Mouse (Mus musculus) liver, embryonic 16.5 days (tissue): ENCODE data around the gene Traf7. TPM values are rescaled to one million over a fixed set of nuclear protein-coding genes. Genes with fewer than 3 reads are reported as not detected.

Experiments
- ATAC-seq: fragments of 200-750 bp; cut with Nextera tagmentation; 2 replicates; pipeline ENCODE4 v1.8.0; 2017; ENCODE audit warnings: low read depth, mild to moderate bottlenecking, moderate number of reproducible peaks, moderate library complexity
- H3K27ac ChIP-seq: fragments of 300-500 bp; sonication (generic); 2 replicates; pipeline ENCODE4 v1.5.1; 2014; ENCODE audit warnings: mild to moderate bottlenecking, low read length
- H3K27me3 ChIP-seq: fragments of 300-500 bp; sonication (generic); 2 replicates; pipeline ENCODE4 v1.6.1; 2014; ENCODE audit warnings: low read depth, low read length, mixed read lengths; ENCODE audit not compliant: control insufficient read depth, insufficient read depth
- H3K36me3 ChIP-seq: fragments of 300-500 bp; sonication (generic); 2 replicates; pipeline ENCODE4 v1.6.1; 2014; ENCODE audit warnings: mild to moderate bottlenecking; ENCODE audit not compliant: control insufficient read depth, insufficient read depth
- H3K4me1 ChIP-seq: fragments of 300-500 bp; sonication (generic); 2 replicates; pipeline ENCODE4 v1.6.1; 2014; ENCODE audit warnings: low read depth, low read length, mixed read lengths; ENCODE audit not compliant: control insufficient read depth
- H3K4me2 ChIP-seq: fragments of 300-500 bp; sonication (generic); 2 replicates; pipeline ENCODE4 v1.6.1; 2014; ENCODE audit warnings: low read depth, low read length, mixed read lengths
- H3K4me3 ChIP-seq: fragments of 300-500 bp; sonication (generic); 2 replicates; pipeline ENCODE4 v1.5.1; 2014; ENCODE audit warnings: low read depth, mild to moderate bottlenecking, low read length
- H3K9ac ChIP-seq: fragments of 300-500 bp; sonication (generic); 2 replicates; pipeline ENCODE4 v1.6.1; 2014; ENCODE audit warnings: low read depth, low read length
- H3K9me3 ChIP-seq: fragments of 300-500 bp; sonication (generic); replicated peaks from 2 replicates; pipeline ENCODE4 v1.6.1; 2016; ENCODE audit warnings: low read length; ENCODE audit not compliant: control insufficient read depth
- WGBS: fragments of 180-500 bp; shearing (Covaris S2); extraction: QIAGEN DNeasy Blood & Tissue Kit; methylation state at CpG from one replicate; pipeline ENCODE4 v1.1.7; 2014; ENCODE audit not compliant: insufficient replicate concordance; 5-methylcytosine and 5-hydroxymethylcytosine counted together
- polyA plus RNA-seq: library from polyadenylated mRNA; unstranded; fragments of >200 nt; fragmentation: Nextera tagmentation; extraction: Ambion mirVana; gene quantifications from 2 replicates; pipeline ENCODE4 v1.2.1, GENCODE M21; 2015

Gene Traf7
- polyA plus RNA-seq, 1 experiment from 2014 or later, result 29.6 TPM

DNA sequence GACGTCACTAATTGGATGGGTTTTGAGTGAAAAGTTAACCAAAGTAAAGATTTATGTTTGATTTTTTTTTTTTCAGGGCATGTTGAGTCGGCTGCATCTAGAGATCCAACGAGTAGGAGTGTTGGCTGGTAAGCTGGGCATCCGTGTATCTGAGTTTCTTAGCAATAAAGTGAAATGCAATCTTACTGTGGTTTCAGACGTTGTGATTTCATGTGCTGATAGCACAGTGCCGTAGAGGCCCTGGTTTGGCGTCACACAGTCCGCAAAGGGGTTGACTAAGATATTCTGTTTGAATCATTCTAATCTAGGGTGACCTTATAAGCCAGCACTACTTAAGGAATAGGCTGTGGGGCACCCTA lies 801 bp upstream of the Traf7 start:
- H3K36me3 ChIP-seq, result no peaks in the 10 kb centered on the region
- peak overlapping the region; percentile 92 for H3K4me3 ChIP-seq
- ATAC-seq, result no peak

GRCm38 (mm10) chr17:24527315-24527714 lies 423 bp downstream of the Traf7 start:
- H3K27me3 ChIP-seq, result no peaks in the 10 kb centered on the region
- no peak for ATAC-seq
- 0% methylated on average over 19 of the region's 19 CpGs for WGBS
- peaks cover 25% of the 10 kb centered on the region for H3K4me1 ChIP-seq
- peak overlapping the region; percentile 76 for H3K4me2 ChIP-seq
- peak overlapping the region; percentile 92 for H3K4me3 ChIP-seq
- H3K9ac ChIP-seq, result peak overlapping the region; percentile 91
- H3K27ac ChIP-seq, result peak overlapping the region; percentile 65
- H3K9me3 ChIP-seq, result no peaks in the 10 kb centered on the region
- no peaks in the 10 kb centered on the region for H3K36me3 ChIP-seq

More for the DNA sequence above, 801 bp upstream of the Traf7 start:
- under 1% methylated on average over 8 of the region's 8 CpGs for WGBS
- Histone ChIP-seq H3K4me2 (peak overlapping the region; percentile 79), H3K4me1 (peaks cover 34% of the 10 kb centered on the region), H3K27me3 (no peaks in the 10 kb centered on the region), H3K9me3 (no peaks in the 10 kb centered on the region), H3K9ac (peak overlapping the region; percentile 75), H3K27ac (peak overlapping the region; percentile 87)

DNA sequence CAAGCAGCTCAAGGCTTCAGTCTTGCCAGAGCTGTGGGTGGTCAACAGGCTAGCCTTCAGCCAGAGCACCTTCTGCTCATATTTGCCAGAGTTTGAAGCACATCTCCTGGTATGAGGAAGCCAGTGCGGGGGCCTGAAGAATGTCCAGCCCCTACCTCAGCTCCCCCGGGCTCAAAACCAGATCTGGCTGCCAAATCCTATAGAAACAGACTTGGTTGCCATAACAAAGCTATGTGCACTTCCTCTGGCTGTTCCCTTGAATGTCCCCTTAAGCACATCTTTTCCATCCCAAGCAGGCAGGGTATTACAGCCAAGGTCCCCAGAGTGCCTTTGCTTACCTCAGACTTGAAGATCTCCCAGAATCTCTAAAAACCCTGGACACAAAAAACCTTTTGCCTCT lies 3.0 kb downstream of the Traf7 start:
- 66% methylated on average over 2 of the region's 2 CpGs for WGBS
- Histone ChIP-seq H3K36me3 (no peaks in the 10 kb centered on the region), H3K9me3 (no peaks in the 10 kb centered on the region), H3K4me2 (no peak overlapping the region), H3K4me3 (no peak overlapping the region), H3K9ac (no peak overlapping the region), H3K4me1 (peaks cover 17% of the 10 kb centered on the region), H3K27me3 (no peaks in the 10 kb centered on the region), H3K27ac (no peak overlapping the region)
- no peak for ATAC-seq

- H3K36me3 ChIP-seq, result peaks cover 7% of the 10 kb centered on the region
- H3K27me3 ChIP-seq, result no peaks in the 10 kb centered on the region
- H3K4me3 ChIP-seq, result no peak overlapping the region
- no peak for ATAC-seq
- 79% methylated on average over 4 of the region's 4 CpGs for WGBS
- H3K4me2 ChIP-seq, result no peak overlapping the region
- no peaks in the 10 kb centered on the region for H3K9me3 ChIP-seq
- H3K27ac ChIP-seq, result no peak overlapping the region
- H3K4me1 ChIP-seq, result no peaks in the 10 kb centered on the region
- H3K9ac ChIP-seq, result no peak overlapping the region
Observed at GRCm38 (mm10) chr17:24520450-24520849, 7.3 kb downstream of the Traf7 start.

DNA sequence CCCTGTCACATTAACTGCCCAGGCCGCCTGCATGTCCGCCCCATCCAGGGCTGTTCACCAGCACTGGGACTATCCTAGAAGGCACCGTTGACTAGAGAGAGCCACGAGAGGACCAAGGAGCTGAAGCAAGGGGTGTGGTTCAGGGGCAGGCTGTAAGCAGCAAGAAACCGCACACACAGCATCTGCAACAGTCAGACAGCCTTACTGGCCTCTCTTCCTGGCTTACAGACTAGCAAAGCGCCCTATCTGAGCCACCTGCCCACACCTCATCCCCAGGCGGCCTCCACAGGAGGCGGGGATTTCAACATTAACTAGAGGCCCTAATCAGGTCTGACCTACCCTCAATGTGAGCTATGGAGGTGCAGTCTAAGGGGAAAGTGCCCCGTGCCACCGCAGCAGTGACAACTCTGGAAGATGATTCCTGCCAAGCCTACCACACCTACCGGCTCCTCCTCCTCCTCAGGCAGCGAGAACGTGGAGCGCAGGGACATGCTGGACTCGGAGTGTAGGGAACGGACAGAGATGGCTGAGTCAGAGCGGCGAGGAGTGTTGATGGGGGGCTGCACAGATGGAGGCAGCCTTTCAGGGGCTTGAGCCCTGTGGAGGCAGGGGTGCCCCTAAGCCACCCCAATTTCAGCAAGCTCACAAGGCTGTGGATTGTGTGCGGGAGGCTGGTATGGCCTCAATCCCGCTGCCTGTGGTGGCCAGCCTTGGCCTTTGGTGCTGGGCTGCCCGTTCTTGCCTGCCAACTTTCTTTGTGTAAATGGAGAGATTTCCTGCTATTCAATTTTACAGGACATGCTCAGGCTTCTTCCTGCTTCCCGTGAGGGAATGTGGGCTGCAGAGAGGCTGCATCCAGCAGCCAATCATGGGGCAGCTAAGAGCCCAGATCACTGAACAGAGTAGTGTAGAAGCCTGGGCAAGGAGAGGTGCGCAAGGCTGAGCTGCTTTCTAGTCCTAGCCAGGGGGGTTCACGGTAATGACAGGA lies 13.2 kb downstream of the Traf7 start:
- WGBS, result 75% methylated on average over 24 of the region's 24 CpGs

DNA sequence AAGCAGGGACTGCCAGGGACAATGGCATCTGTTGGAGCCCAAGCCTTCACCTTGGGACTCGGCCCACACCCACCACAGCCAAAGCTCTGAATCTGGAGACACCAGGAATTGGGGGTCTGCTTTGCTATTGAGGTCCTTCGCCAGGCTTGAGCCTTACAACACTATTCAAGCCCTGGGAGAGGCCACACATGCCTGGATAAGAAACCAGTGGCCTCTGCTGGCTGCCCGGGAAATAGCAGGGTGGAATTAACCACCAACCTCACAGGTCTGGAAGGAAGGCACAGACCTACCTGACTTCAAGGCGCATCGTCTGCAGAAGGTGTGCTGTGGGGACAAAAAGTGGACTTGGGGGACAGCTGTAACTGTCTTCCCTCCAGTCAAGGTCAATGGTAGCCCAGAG lies 14.1 kb downstream of the Traf7 start:
- Histone ChIP-seq H3K4me1 (no peaks in the 10 kb centered on the region), H3K4me2 (no peak overlapping the region), H3K9me3 (no peaks in the 10 kb centered on the region), H3K27me3 (no peaks in the 10 kb centered on the region), H3K27ac (no peak overlapping the region), H3K36me3 (peaks cover 22% of the 10 kb centered on the region), H3K4me3 (no peak overlapping the region), H3K9ac (no peak overlapping the region)
- ATAC-seq, result no peak
- 52% methylated on average over 5 of the region's 5 CpGs for WGBS

More for the DNA sequence above, 13.2 kb downstream of the Traf7 start:
- no peak overlapping the region for H3K4me2 ChIP-seq
- no peaks in the 10 kb centered on the region for H3K27me3 ChIP-seq
- ATAC-seq, result 0 out of 2 replicates have a peak, but pooled peaks have one; percentile 19
- H3K36me3 ChIP-seq, result peaks cover 19% of the 10 kb centered on the region
- H3K9me3 ChIP-seq, result no peaks in the 10 kb centered on the region
- H3K9ac ChIP-seq, result no peak overlapping the region
- no peak overlapping the region for H3K4me3 ChIP-seq
- H3K4me1 ChIP-seq, result no peaks in the 10 kb centered on the region
- no peak overlapping the region for H3K27ac ChIP-seq

- Histone ChIP-seq H3K36me3 (peaks cover 16% of the 10 kb centered on the region), H3K4me2 (no peak overlapping the region), H3K4me3 (no peak overlapping the region), H3K4me1 (peaks cover 3% of the 10 kb centered on the region; the same call in 1 of the 2 replicates), H3K9ac (no peak overlapping the region), H3K9me3 (no peaks in the 10 kb centered on the region), H3K27ac (no peak overlapping the region), H3K27me3 (no peaks in the 10 kb centered on the region)
- 72% methylated on average over 12 of the region's 12 CpGs for WGBS
- no peak for ATAC-seq
Observed at GRCm38 (mm10) chr17:24507806-24508460, 19.8 kb downstream of the Traf7 start.

DNA sequence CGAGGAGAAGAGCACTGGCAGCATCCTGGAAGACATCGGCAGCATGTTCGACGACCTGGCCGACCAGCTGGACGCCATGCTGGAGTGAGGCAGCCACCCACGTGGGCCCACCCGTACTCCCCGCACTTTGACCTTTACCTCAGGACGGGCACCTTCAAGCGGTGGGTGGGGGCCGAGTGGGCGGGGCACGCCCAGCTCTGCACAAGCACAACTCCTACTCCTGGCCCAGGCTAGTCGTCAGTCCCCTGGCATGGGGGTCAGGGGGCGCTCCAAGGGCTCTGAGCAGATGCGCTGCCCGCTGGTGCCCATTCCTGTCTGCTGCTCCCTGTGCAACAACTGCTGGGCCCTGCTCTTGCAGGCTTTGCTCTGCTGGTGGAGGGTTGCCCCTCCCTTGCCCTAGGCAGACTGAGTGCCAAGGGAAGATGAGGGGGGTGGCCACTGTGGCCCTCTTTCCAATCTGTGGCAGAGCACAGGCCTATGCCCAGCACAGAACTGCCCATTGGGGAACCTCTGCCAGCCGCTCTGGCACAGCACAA lies 20.5 kb downstream of the Traf7 start:
- no peaks in the 10 kb centered on the region for H3K27me3 ChIP-seq
- H3K9me3 ChIP-seq, result no peaks in the 10 kb centered on the region
- 49% methylated on average over 19 of the region's 19 CpGs for WGBS
- peak overlapping the region; percentile 50 for H3K4me2 ChIP-seq
- no peak overlapping the region for H3K9ac ChIP-seq
- H3K4me3 ChIP-seq, result no peak overlapping the region
- peaks cover 3% of the 10 kb centered on the region; the same call in 1 of the 2 replicates for H3K4me1 ChIP-seq
- ATAC-seq, result peak; percentile 60
- H3K36me3 ChIP-seq, result peaks cover 16% of the 10 kb centered on the region
- H3K27ac ChIP-seq, result no peak overlapping the region
